Mouse (Mus musculus): ENCODE results near the gene Zfp563. TPM values are rescaled to one million over a fixed set of nuclear protein-coding genes. Genes with fewer than 3 reads are reported as not detected.

The Zfp563 gene
- 8.7 and 10.5 TPM in 2 replicates for polyA plus RNA-seq (2014; fragmentation: Nextera tagmentation; extraction: Ambion mirVana)

DNA sequence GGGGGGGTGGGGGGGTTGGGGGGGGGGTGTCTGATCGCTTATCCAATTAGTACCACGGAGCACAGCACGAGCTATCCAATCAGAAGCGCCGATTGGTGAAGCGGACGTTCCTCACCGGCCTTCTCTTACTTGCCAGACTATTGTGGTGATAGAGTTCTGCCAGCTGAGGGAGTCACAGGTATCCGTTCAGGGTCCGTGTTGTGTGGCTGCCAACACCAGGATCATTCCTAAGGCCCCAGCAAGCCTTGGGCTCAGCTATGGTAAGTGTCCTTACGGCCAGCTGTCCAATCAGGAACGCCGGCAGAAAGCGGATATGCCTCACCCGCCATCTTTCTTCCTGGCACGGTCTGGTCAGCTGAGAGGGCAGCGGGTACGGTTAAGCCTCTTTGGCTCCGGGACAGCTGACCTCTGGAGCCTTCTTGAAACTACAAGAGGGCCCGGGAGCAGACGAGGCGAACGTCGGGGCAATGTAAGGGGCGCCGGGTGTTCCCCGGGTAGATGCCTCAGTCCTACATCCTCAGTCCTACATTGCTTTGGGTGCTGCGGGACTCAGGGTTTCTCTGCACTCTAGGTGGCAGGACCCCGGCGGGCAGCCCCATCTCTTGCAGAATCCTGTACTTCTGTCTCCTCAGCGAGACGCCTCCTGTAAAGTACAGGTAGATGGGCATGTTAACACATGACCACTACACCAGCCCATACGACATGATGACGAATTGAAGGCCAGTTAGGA lies at the start of gene Zfp563:
Gene Zfp563, plus strand, starts transcription at position 91 of the 730 bp plus-strand sequence.
- H3K27ac ChIP-seq (ENCODE audit: low read depth, low read length): peak within 1 kb of the TSS; percentile 87
- peak within 1 kb of the TSS; percentile 57 for H3K4me3 ChIP-seq (ENCODE audit: low read depth, low read length)
- no peaks in the 10 kb centered on the region for H3K4me1 ChIP-seq (replicated peaks; ENCODE audit: control insufficient read depth, insufficient read depth, low read length)
- peak within 1 kb of the TSS; percentile 47 for H3K4me2 ChIP-seq (ENCODE audit: low read depth, low read length, severe bottlenecking)
- H3K27me3 ChIP-seq (ENCODE audit: control insufficient read depth, insufficient read depth, low read length): no peaks in the 10 kb centered on the region
- no peaks in the 10 kb centered on the region for H3K9me3 ChIP-seq (ENCODE audit: control insufficient read depth, low read length)
- ATAC-seq (replicated peaks; ENCODE audit: low FRiP score): peak; percentile 94
- peak; percentile 89 for DNase-seq (ENCODE audit: low spot score)
- H3K36me3 ChIP-seq (ENCODE audit: control insufficient read depth, insufficient read depth, low read length): no peaks in the 10 kb centered on the region
- WGBS: 5% methylated on average over 34 of the region's 34 CpGs
- peak within 1 kb of the TSS; percentile 80 for H3K9ac ChIP-seq (ENCODE audit: low read length)

DNA sequence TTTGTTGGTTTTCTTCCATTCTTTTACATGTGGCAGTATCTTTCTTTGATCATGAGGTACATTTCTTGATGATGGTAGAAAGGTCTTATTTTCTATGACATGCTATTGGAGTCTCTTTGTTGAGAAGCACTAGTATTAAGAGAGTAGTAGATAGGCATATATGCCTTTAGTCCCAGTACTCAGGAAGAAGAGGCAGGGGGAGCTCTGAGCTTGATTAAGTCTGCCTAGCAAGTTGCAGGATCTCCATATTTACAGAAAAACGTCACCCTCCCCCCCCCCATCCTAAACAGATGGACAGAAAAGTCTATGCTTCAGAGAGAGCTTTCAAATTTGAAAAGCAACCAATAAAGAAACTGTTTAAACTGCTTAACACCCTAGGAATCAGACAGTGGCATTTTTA lies 30.3 kb upstream of the Zfp563 start:
- no peaks in the 10 kb centered on the region for H3K27me3 ChIP-seq (ENCODE audit: control insufficient read depth, insufficient read depth, low read length)
- H3K4me3 ChIP-seq (ENCODE audit: low read depth, low read length): no peak overlapping the region
- H3K4me2 ChIP-seq (ENCODE audit: low read depth, low read length, severe bottlenecking): no peak overlapping the region
- H3K36me3 ChIP-seq (ENCODE audit: control insufficient read depth, insufficient read depth, low read length): no peaks in the 10 kb centered on the region
- no peak overlapping the region for H3K9ac ChIP-seq (ENCODE audit: low read length)
- H3K9me3 ChIP-seq (ENCODE audit: control insufficient read depth, low read length): no peaks in the 10 kb centered on the region
- DNase-seq (ENCODE audit: low spot score): no peak
- no peak for ATAC-seq (replicated peaks; ENCODE audit: low FRiP score)
- H3K27ac ChIP-seq (ENCODE audit: low read depth, low read length): no peak overlapping the region
- H3K4me1 ChIP-seq (replicated peaks; ENCODE audit: control insufficient read depth, insufficient read depth, low read length): no peaks in the 10 kb centered on the region
- WGBS: 18% methylated on average over 1 of the region's 1 CpGs

DNA sequence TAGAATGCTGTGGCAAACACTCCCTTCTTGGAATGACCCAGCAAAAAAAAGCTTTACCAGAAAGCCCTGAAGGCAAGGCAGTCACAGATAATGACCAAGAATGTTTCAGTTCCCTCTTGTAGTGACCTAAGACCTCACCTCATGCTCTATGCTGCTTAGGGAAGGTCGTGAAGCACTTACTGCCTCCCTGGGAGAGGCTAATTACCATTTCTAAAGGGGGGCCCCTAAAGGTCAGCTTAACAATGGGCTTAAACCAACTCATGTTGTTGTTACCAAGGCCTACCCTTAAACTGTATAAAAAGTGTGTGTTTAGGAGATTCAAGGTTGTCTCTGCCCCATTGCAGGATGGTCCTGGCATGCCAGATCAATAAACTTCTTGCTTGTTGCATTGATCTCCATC lies 26.1 kb upstream of the Zfp563 start:
- H3K4me2 ChIP-seq (ENCODE audit: low read depth, low read length, severe bottlenecking): no peak overlapping the region
- no peak overlapping the region for H3K9ac ChIP-seq (ENCODE audit: low read length)
- no peak overlapping the region for H3K27ac ChIP-seq (ENCODE audit: low read depth, low read length)
- no peaks in the 10 kb centered on the region for H3K4me1 ChIP-seq (replicated peaks; ENCODE audit: control insufficient read depth, insufficient read depth, low read length)
- H3K27me3 ChIP-seq (ENCODE audit: control insufficient read depth, insufficient read depth, low read length): no peaks in the 10 kb centered on the region
- WGBS: 0% methylated on average over 1 of the region's 1 CpGs
- ATAC-seq (replicated peaks; ENCODE audit: low FRiP score) (no peak), DNase-seq (ENCODE audit: low spot score) (no peak)
- no peak overlapping the region for H3K4me3 ChIP-seq (ENCODE audit: low read depth, low read length)
- H3K9me3 ChIP-seq (ENCODE audit: control insufficient read depth, low read length): no peaks in the 10 kb centered on the region
- H3K36me3 ChIP-seq (ENCODE audit: control insufficient read depth, insufficient read depth, low read length): no peaks in the 10 kb centered on the region

DNA sequence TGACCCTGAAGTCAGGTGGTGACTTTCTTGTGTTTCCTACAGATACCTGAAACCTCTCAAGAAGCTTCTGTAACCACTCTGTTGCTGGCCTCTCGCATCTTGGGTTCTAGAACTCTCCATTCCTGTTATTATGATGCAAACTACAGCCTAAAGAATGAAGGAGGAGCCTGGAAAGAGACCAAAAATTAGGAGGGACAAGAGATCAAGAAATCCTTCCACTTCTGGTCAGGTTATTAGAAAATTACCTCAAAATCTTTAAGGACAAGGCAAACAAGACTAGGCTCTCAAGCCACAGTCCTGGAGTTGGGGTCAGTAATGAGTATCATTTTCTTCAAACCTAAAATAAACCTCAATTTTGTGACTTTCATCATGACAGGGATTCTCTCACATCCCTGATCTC lies 21.2 kb upstream of the Zfp563 start, which contains the start of gene 4921501E09Rik:
Gene 4921501E09Rik, minus strand, starts transcription at position 101 of the 400 bp plus-strand sequence.
- H3K27me3 ChIP-seq (ENCODE audit: control insufficient read depth, insufficient read depth, low read length): no peaks in the 10 kb centered on the region
- no peaks in the 10 kb centered on the region for H3K4me1 ChIP-seq (replicated peaks; ENCODE audit: control insufficient read depth, insufficient read depth, low read length)
- H3K36me3 ChIP-seq (ENCODE audit: control insufficient read depth, insufficient read depth, low read length): no peaks in the 10 kb centered on the region
- ATAC-seq (replicated peaks; ENCODE audit: low FRiP score) (no peak), DNase-seq (ENCODE audit: low spot score) (no peak)
- H3K27ac ChIP-seq (ENCODE audit: low read depth, low read length): no peak within 1 kb of the TSS
- H3K4me3 ChIP-seq (ENCODE audit: low read depth, low read length): no peak within 1 kb of the TSS
- WGBS: 50% methylated on average over 1 of the region's 1 CpGs
- no peak within 1 kb of the TSS for H3K4me2 ChIP-seq (ENCODE audit: low read depth, low read length, severe bottlenecking)
- no peak within 1 kb of the TSS for H3K9ac ChIP-seq (ENCODE audit: low read length)
- no peaks in the 10 kb centered on the region for H3K9me3 ChIP-seq (ENCODE audit: control insufficient read depth, low read length)

DNA sequence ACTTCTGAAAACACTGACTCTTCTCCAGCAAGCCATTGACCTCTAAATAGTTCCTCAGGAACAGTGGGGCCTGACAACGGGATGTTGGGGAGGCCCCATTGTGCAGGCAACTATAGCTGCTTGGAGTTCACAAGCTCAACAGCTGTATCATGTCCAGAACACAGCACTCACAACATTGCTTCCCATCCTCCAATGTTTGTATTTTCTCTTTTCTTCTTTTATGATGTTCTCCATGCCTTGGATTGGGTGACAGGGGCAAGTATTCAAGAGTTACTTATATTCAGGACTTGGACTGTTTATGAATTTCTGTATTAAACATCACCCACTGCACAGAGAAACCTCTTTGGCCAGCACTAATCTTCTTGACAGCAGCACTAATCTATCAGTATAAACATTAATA lies 2.5 kb downstream of the Zfp563 start:
- H3K9me3 ChIP-seq (ENCODE audit: control insufficient read depth, low read length): no peaks in the 10 kb centered on the region
- H3K36me3 ChIP-seq (ENCODE audit: control insufficient read depth, insufficient read depth, low read length): no peaks in the 10 kb centered on the region; the same call in 1 of the 2 replicates
- 97% methylated on average over 1 of the region's 1 CpGs for WGBS
- no peaks in the 10 kb centered on the region for H3K27me3 ChIP-seq (ENCODE audit: control insufficient read depth, insufficient read depth, low read length)
- no peaks in the 10 kb centered on the region for H3K4me1 ChIP-seq (replicated peaks; ENCODE audit: control insufficient read depth, insufficient read depth, low read length)
- H3K9ac ChIP-seq (ENCODE audit: low read length): no peak overlapping the region
- H3K4me2 ChIP-seq (ENCODE audit: low read depth, low read length, severe bottlenecking): no peak overlapping the region
- no peak overlapping the region for H3K27ac ChIP-seq (ENCODE audit: low read depth, low read length)
- DNase-seq (ENCODE audit: low spot score): no peak
- ATAC-seq (replicated peaks; ENCODE audit: low FRiP score): no peak
- no peak overlapping the region for H3K4me3 ChIP-seq (ENCODE audit: low read depth, low read length)

DNA sequence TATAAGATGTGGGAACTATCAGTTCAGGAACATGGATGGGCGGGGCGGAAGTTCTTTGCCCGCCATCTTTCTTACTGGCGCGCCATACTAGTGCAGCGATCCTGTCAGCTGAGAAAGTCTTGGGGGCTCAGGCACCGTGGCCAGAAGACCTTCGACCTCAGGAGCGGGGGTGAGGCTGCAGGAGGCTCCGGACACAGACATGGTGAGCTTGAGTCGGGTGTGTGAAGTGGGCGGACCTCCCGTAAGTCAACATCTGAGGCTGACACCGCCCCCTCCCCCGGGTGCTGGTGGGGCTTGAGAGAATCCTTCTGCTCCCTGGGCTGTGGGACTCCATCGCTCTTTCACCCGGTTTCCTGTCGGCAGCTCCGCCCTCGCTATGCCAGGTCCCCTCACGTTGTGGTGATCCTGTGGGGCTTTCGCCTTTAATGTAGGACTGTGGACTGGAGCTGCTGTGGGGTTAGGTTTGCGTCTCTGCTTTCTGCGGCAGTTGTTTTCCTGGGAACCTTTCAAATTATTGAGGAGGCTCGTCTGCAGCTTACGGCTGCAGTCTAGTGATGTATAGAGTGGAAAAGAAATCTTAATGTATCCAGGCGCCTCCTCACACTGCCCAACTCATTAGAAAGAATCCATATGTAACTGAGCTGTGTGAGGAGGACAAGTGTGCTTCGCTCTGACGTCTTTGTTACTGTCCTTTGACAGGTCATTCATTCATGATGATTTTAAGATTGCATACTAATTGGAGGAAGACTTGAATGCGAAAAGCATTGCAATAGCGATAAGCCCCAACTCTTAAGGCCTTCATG lies 3.5 kb downstream of the Zfp563 start:
- peak; percentile 76 for DNase-seq (ENCODE audit: low spot score)
- H3K4me2 ChIP-seq (ENCODE audit: low read depth, low read length, severe bottlenecking): peak overlapping the region; percentile 60

DNA sequence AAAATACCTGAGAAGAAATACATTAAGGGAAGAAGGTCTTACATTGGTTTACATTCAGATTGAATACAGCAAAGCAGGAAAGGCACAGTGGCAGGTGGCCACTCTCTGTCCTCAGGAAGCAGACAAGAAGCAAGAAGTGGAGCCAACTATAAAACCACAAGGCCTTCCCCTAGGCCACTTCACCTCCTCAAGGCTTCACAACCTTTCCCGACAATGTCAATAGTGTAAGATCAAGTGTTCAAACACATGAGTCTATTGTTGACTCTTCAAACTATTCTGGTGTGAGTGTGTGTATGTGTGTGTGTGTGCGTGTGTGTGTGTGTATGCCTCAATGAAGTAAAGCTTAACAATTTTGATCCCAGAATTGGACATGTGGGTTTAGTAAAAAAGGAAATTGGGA lies 8.3 kb downstream of the Zfp563 start:
- H3K36me3 ChIP-seq (ENCODE audit: control insufficient read depth, insufficient read depth, low read length): no peaks in the 10 kb centered on the region; the same call in 1 of the 2 replicates
- no peak overlapping the region for H3K4me3 ChIP-seq (ENCODE audit: low read depth, low read length)
- 88% methylated on average over 2 of the region's 2 CpGs for WGBS
- no peaks in the 10 kb centered on the region for H3K9me3 ChIP-seq (ENCODE audit: control insufficient read depth, low read length)
- DNase-seq (ENCODE audit: low spot score) (no peak), ATAC-seq (replicated peaks; ENCODE audit: low FRiP score) (no peak)
- H3K4me2 ChIP-seq (ENCODE audit: low read depth, low read length, severe bottlenecking): no peak overlapping the region
- H3K9ac ChIP-seq (ENCODE audit: low read length): no peak overlapping the region
- H3K4me1 ChIP-seq (replicated peaks; ENCODE audit: control insufficient read depth, insufficient read depth, low read length): no peaks in the 10 kb centered on the region
- no peak overlapping the region for H3K27ac ChIP-seq (ENCODE audit: low read depth, low read length)
- H3K27me3 ChIP-seq (ENCODE audit: control insufficient read depth, insufficient read depth, low read length): no peaks in the 10 kb centered on the region

More for the DNA sequence above, 3.5 kb downstream of the Zfp563 start:
- Histone ChIP-seq H3K9me3 (ENCODE audit: control insufficient read depth, low read length) (no peaks in the 10 kb centered on the region), H3K4me3 (ENCODE audit: low read depth, low read length) (peak overlapping the region; percentile 47), H3K9ac (ENCODE audit: low read length) (peak overlapping the region; percentile 73), H3K27ac (ENCODE audit: low read depth, low read length) (peak overlapping the region; percentile 46), H3K27me3 (ENCODE audit: control insufficient read depth, insufficient read depth, low read length) (no peaks in the 10 kb centered on the region), H3K4me1 (replicated peaks; ENCODE audit: control insufficient read depth, insufficient read depth, low read length) (no peaks in the 10 kb centered on the region), H3K36me3 (ENCODE audit: control insufficient read depth, insufficient read depth, low read length) (no peaks in the 10 kb centered on the region; the same call in 1 of the 2 replicates)
- 4% methylated on average over 31 of the region's 31 CpGs for WGBS
- ATAC-seq (replicated peaks; ENCODE audit: low FRiP score): peak; percentile 63

DNA sequence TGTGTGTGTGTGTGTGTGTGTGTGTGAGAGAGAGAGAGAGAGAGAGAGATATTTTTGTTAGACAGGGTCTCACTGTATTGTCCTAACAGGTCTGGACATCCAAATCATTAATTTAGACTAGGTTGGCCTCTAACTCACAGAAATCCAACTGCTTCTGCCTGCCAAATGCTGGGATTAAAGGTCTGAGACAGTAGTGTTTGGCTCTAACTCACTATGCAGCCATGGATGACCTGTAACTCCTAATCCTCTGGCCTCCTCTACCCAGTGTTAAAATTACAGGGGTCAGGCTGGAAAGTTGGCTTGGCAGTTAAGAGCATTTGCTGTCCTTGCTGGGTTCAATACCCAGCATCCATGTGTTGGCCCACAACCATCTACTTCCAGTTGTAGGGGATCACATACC lies 35.4 kb downstream of the Zfp563 start:
- Histone ChIP-seq H3K36me3 (ENCODE audit: control insufficient read depth, insufficient read depth, low read length) (no peaks in the 10 kb centered on the region), H3K4me1 (replicated peaks; ENCODE audit: control insufficient read depth, insufficient read depth, low read length) (no peaks in the 10 kb centered on the region), H3K27ac (ENCODE audit: low read depth, low read length) (no peak overlapping the region), H3K4me3 (ENCODE audit: low read depth, low read length) (no peak overlapping the region), H3K4me2 (ENCODE audit: low read depth, low read length, severe bottlenecking) (no peak overlapping the region), H3K9me3 (ENCODE audit: control insufficient read depth, low read length) (no peaks in the 10 kb centered on the region), H3K27me3 (ENCODE audit: control insufficient read depth, insufficient read depth, low read length) (no peaks in the 10 kb centered on the region), H3K9ac (ENCODE audit: low read length) (no peak overlapping the region)
- ATAC-seq (replicated peaks; ENCODE audit: low FRiP score) (no peak), DNase-seq (ENCODE audit: low spot score) (no peak)
